Mouse (Mus musculus) liver, embryonic 14.5 days (tissue): ENCODE measurements around the gene Lpcat2. TPM values are rescaled to one million over a fixed set of nuclear protein-coding genes. Genes with fewer than 3 reads are reported as not detected.

Experiments used
- ATAC-seq: fragments of 200-750 bp; cut with Nextera tagmentation; 2 replicates; pipeline ENCODE4 v1.8.0; 2017; ENCODE audit warnings: moderate number of reproducible peaks, mild to moderate bottlenecking, moderate library complexity; ENCODE audit not compliant: insufficient read depth
- DNase-seq, 3 experiments: peaks; one replicate each; pipeline ENCODE4 v3.0.0-alpha.2; 2012 to 2013; ENCODE audit warnings: low read depth in 3 of 3, low spot score in 3 of 3
- H3K27ac ChIP-seq: fragments of 300-500 bp; sonication (generic); 2 replicates; pipeline ENCODE4 v1.5.1; 2014; ENCODE audit warnings: moderate library complexity, mild to moderate bottlenecking, control low read depth, inconsistent platforms
- H3K27me3 ChIP-seq: fragments of 300-500 bp; sonication (generic); 2 replicates; pipeline ENCODE4 v1.6.1; 2014; ENCODE audit warnings: mild to moderate bottlenecking, low read length, moderate library complexity; ENCODE audit not compliant: control insufficient read depth, insufficient read depth
- H3K36me3 ChIP-seq: fragments of 300-500 bp; sonication (generic); replicated peaks from 2 replicates; pipeline ENCODE4 v1.6.1; 2014; ENCODE audit warnings: low read depth; ENCODE audit not compliant: control insufficient read depth, insufficient read depth
- H3K4me1 ChIP-seq, 2 experiments: fragments of 200-500 bp in 1 of 2; fragments of 300-500 bp in 1 of 2; sonication (generic) in 1 of 2; replicated peaks; 2 replicates each; pipeline ENCODE4 v1.6.1; 2012 to 2014; ENCODE audit warnings: antibody characterized with exemption in 1 of 2, inconsistent platforms in 1 of 2, low read length in 1 of 2; ENCODE audit not compliant: control insufficient read depth in 2 of 2, insufficient read depth in 2 of 2
- H3K4me2 ChIP-seq: fragments of 300-500 bp; sonication (generic); 2 replicates; pipeline ENCODE4 v1.6.1; 2014; ENCODE audit warnings: low read depth, mild to moderate bottlenecking, control low read depth, moderate library complexity
- H3K4me3 ChIP-seq, 2 experiments: fragments of 200-500 bp in 1 of 2; fragments of 300-500 bp in 1 of 2; sonication (generic) in 1 of 2; 2 replicates each; pipeline ENCODE4 v1.5.1; 2012 to 2014; ENCODE audit warnings: low read depth in 2 of 2, low read length in 2 of 2, mild to moderate bottlenecking in 2 of 2, control low read depth in 1 of 2, inconsistent platforms in 1 of 2, moderate library complexity in 1 of 2; ENCODE audit not compliant: insufficient read depth in 1 of 2
- H3K9ac ChIP-seq: fragments of 300-500 bp; sonication (generic); replicated peaks from 2 replicates; pipeline ENCODE4 v1.6.1; 2014; ENCODE audit warnings: mild to moderate bottlenecking, control low read depth, moderate library complexity
- H3K9me3 ChIP-seq: fragments of 300-500 bp; sonication (generic); 2 replicates; pipeline ENCODE4 v1.6.1; 2016; ENCODE audit warnings: low read length, mixed read lengths; ENCODE audit not compliant: control insufficient read depth
- CTCF ChIP-seq: IDR thresholded peaks from 2 replicates; pipeline ENCODE4 v1.5.1; 2016; ENCODE audit warnings: antibody characterized with exemption, low read depth, control low read depth
- EP300 ChIP-seq: IDR thresholded peaks from 2 replicates; pipeline ENCODE4 v1.6.1; 2016; ENCODE audit warnings: antibody characterized with exemption, low read depth
- WGBS: fragments of 180-500 bp; shearing (Covaris S2); extraction: QIAGEN DNeasy Blood & Tissue Kit; methylation state at CpG from one replicate; pipeline ENCODE4 v1.1.7; 2014; ENCODE audit not compliant: insufficient replicate concordance; 5-methylcytosine and 5-hydroxymethylcytosine counted together
- polyA plus RNA-seq, 2 experiments: library from polyadenylated mRNA; depleted of rRNA in 1 of 2; stranded (reverse) in 1 of 2; unstranded in 1 of 2; fragments of >200 nt; fragmentation: Nextera tagmentation in 1 of 2; extraction: Ambion mirVana in 1 of 2; gene quantifications; 2 replicates each; pipeline versions ENCODE4 v1.2.1 to v1.2.3; 2012 to 2014

Gene Lpcat2
- polyA plus RNA-seq, 2 experiments: 1.7 to 3.3 TPM

DNA sequence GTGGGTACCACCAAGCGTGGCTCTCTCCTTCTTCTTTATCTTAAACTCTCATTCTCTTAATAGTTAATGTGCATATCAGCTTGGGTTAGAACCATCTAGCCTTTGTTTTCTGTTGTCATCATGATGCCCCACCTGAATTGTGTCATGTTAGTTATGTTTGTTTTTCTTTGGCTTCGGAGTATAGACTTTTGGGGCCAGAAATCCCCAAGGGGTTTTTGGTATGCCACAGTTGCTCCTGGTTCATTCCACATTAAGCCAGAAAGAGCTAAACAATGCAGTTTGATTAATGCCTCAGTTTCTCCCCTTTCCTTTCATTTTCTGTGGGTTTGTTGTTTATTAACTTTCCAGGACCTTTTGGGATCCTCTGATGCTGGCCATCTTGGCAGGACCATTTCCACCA, 53.3 kb downstream of the Lpcat2 start:
- Histone ChIP-seq H3K27ac (no peak overlapping the region), H3K36me3 (no peaks in the 10 kb centered on the region), H3K9me3 (no peaks in the 10 kb centered on the region), H3K9ac (no peak overlapping the region), H3K4me1 (no peaks in the 10 kb centered on the region), H3K4me3 (no peak overlapping the region), H3K27me3 (no peaks in the 10 kb centered on the region), H3K4me2 (no peak overlapping the region)
- DNase-seq (no peak), ATAC-seq (no peak)
- no peak for TF ChIP-seq CTCF
- no peak for TF ChIP-seq EP300
- 61% methylated on average over 2 of the region's 2 CpGs for WGBS

DNA sequence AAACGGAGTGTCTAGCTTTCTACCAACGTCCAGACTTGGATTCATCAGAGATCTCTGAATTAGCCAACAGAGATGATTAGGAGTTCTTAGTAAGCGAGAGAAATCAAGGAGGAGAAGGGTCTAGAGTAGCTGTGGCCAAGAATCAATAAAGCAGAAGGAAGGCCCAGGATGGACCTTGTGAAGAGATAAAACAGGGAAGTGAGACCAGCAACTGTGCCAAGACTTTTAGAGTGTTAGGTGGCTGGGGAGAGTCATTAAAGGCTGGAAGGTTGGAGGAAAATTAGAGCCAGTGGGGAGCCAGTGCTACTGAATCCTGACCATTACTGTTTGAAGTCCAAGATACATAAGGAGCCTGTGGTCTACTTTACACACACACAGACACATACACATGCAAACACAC, 56.3 kb downstream of the Lpcat2 start:
- no peaks in the 10 kb centered on the region for H3K27me3 ChIP-seq
- ATAC-seq (no peak), DNase-seq (no peak)
- no peaks in the 10 kb centered on the region for H3K36me3 ChIP-seq
- no peak overlapping the region for H3K4me3 ChIP-seq
- H3K4me1 ChIP-seq: no peaks in the 10 kb centered on the region
- TF ChIP-seq CTCF (no peak), EP300 (no peak)
- no peak overlapping the region for H3K9ac ChIP-seq
- no peak overlapping the region for H3K27ac ChIP-seq
- H3K9me3 ChIP-seq: no peaks in the 10 kb centered on the region
- 60% methylated on average over 3 of the region's 3 CpGs for WGBS
- no peak overlapping the region for H3K4me2 ChIP-seq

GRCm38 (mm10) chr8:92913396-92913795, 58.3 kb downstream of the Lpcat2 start:
- no peak for TF ChIP-seq EP300
- TF ChIP-seq CTCF: no peak
- WGBS: 73% methylated on average over 7 of the region's 7 CpGs
- no peak overlapping the region for H3K9ac ChIP-seq

GRCm38 (mm10) chr8:92916082-92916481, 60.9 kb downstream of the Lpcat2 start:
- no peak overlapping the region for H3K4me3 ChIP-seq
- H3K4me2 ChIP-seq: no peak overlapping the region
- no peak overlapping the region for H3K27ac ChIP-seq
- no peaks in the 10 kb centered on the region for H3K4me1 ChIP-seq
- no peaks in the 10 kb centered on the region for H3K27me3 ChIP-seq
- H3K9me3 ChIP-seq: no peaks in the 10 kb centered on the region
- WGBS: 48% methylated on average over 3 of the region's 3 CpGs
- no peak for ATAC-seq
- DNase-seq: no peak
- no peak for TF ChIP-seq CTCF
- TF ChIP-seq EP300: no peak
- H3K9ac ChIP-seq: no peak overlapping the region
- H3K36me3 ChIP-seq: no peaks in the 10 kb centered on the region

More at GRCm38 (mm10) chr8:92913396-92913795, 58.3 kb downstream of the Lpcat2 start:
- Histone ChIP-seq H3K27ac (no peak overlapping the region), H3K4me2 (no peak overlapping the region), H3K27me3 (no peaks in the 10 kb centered on the region), H3K4me1 (no peaks in the 10 kb centered on the region), H3K36me3 (no peaks in the 10 kb centered on the region), H3K4me3 (no peak overlapping the region), H3K9me3 (no peaks in the 10 kb centered on the region)
- DNase-seq: no peak
- ATAC-seq: no peak

DNA sequence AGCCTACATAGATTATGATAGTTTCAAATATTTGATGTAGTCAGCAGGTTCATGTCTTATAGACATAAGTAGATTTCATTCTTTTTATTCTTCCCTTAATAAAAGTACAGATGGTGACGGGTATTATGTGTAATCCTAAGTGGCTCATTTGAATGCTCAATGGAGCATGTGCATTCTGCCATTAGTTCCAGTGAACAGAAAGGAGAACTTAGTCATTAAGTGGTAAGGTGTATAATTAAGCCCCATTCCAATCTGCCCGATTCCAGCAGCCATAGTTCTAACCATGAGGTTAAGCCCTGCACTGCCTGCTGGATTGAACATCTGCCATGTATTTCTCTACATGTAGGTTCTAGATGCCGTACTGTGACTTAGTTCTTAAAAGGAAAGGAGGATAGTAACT, 66.6 kb downstream of the Lpcat2 start:
- no peak for ATAC-seq
- no peak for TF ChIP-seq EP300
- TF ChIP-seq CTCF: no peak

More for the DNA sequence above, 66.6 kb downstream of the Lpcat2 start:
- no peak overlapping the region for H3K27ac ChIP-seq
- DNase-seq: no peak
- H3K36me3 ChIP-seq: no peaks in the 10 kb centered on the region
- WGBS: 55% methylated on average over 3 of the region's 3 CpGs
- no peak overlapping the region for H3K9ac ChIP-seq
- no peaks in the 10 kb centered on the region for H3K9me3 ChIP-seq
- no peak overlapping the region for H3K4me3 ChIP-seq
- H3K4me2 ChIP-seq: no peak overlapping the region
- H3K4me1 ChIP-seq: no peaks in the 10 kb centered on the region
- no peaks in the 10 kb centered on the region for H3K27me3 ChIP-seq
